Mouse (Mus musculus) spleen, postnatal 14 days (tissue): ENCODE results near the gene Ccdc110.

Source experiments
- DNase-seq, 2 experiments: peaks; one replicate each; pipeline ENCODE4 v3.0.0; 2021 to 2022; ENCODE audit warnings: low spot score in 2 of 2

The Ccdc110 gene

GRCm38 (mm10) chr8:45934582-45935014, at the start of gene Ccdc110:
Gene Ccdc110, plus strand, starts transcription at chr8:45934619.
- DNase-seq = peak; percentile 78 to 87

DNA sequence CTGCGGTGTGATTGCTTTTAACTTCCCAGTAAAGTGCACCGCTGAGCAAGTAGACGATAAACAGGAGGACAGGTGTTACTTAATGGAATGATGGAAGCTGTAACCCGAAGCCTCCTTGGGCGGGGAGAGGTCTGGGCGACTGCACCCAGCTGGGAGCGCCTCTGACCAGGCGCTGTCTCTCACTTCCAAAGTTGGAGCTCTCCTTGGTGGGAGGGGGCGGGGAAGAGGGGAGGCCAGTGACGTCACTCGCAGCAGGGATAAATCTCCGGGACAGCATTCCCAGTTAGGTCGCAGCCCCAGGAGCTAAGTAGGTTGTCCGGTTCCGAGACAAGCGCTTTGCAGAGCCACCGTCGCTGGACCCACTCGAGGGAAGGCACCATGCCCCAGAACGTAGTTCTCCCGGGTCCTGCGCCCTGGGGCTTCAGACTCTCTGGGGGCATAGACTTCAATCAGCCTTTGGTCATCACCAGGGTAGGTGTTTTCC, 49.2 kb upstream of the Ccdc110 start, which contains the start of gene Pdlim3:
Gene Pdlim3, plus strand, starts transcription at position 260 of the 484 bp plus-strand sequence.
- DNase-seq = no peak

DNA sequence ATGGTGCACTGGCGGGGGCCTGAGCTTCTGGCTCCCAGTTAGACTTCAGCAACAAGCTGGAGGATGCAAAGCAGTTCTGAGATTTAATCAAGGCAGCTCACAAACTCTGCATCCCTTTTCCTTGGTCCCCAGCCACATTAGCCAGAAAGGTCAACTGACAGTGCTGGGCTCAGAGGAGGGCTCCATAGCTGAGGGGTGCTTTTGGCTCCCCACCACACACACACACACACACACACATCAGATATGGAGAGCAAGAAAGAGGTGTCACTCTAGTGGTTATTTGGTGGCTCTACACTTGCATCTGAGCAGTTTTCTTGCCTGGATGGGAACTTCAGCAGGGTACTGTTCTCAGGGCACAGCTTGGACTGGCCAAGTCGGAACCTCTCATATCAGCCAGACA, 48.6 kb upstream of the Ccdc110 start:
- DNase-seq = no peak

DNA sequence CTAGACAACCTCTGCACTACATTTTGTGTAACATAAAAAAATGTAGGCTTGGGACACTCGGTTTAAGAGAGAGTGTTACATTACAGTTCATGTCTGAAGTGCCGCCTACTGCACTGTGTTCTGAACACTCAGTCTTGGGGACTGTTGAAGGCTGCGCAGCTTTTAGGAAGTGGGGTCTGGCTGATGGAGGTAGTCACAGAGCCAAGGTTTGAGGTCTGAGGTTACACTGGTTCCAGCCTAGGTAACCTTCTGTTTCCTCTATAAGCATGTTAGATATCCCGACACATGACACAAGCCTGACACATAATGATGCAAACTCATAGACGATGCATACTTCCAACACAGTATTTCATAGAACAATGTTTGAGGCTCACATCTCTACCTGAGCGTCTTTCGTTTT, 44.7 kb upstream of the Ccdc110 start:
- no peak for DNase-seq

GRCm38 (mm10) chr8:45896590-45896989, 37.8 kb upstream of the Ccdc110 start:
- DNase-seq = no peak

DNA sequence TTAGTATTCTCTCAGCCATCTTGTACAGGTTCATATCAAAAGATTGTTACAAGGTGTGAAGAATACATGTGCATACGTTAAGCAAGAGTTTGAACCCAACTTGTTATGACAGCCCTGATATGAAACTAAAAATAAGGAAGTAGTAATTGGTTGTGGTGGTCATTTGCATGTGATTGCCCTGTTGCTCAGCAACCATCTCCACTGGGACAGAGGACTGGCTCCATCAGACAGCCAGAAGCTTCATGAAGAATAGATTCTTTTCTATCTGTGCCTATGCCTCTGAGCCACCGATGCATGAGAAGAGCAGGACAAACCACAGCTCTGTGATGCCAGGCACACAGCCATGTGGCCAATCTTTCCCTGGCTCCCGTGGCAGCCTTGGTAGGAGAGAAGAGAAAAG, 34.6 kb upstream of the Ccdc110 start:
- peak in 1 of 2 experiments; percentile 46 for DNase-seq

GRCm38 (mm10) chr8:45901626-45902025, 32.8 kb upstream of the Ccdc110 start:
- DNase-seq = no peak

DNA sequence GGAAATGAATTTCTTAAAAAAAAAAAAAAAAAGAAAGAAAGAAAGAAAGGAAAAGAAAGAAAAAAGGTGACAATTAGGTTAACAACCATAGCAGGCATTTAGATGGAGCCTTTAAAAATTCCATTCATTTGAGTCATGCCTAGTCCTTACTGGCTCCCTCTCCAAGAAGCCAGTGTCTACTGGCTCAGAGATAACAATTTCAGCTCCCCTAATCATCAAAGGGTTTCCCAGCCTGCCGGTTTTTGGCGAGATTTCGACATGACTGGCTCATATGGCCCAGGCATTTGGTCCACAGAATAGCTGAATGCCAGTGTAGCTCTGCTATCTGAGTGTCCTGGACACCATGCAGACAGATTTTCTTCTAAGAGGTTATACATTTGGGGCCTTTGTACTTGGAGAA, 30.8 kb upstream of the Ccdc110 start:
- no peak for DNase-seq

- DNase-seq = no peak
Observed at GRCm38 (mm10) chr8:45905591-45906250, 28.7 kb upstream of the Ccdc110 start.

- no peak for DNase-seq
Observed at GRCm38 (mm10) chr8:45906251-45906619, 28.2 kb upstream of the Ccdc110 start.

- DNase-seq = no peak
Observed at GRCm38 (mm10) chr8:45913707-45914106, 20.7 kb upstream of the Ccdc110 start.

DNA sequence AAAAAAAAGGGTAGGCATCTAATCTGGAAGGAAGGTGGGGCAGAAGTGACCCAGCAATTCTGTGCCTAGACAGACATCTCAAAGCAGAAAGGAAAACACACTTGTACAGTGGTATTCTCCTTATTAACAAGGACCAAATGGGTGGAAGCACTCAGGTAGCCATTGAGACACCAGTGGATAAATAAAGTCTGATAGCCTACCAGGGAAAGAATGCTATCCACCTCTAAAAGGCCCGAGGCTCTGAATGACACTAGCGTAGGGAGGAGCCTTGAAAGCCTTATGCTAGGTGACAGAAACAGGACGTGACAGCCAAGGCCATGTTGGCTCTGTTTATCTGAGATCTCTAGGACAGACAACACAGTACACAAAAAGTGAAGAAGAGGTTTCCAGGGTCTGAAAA, 17.9 kb upstream of the Ccdc110 start:
- DNase-seq = no peak

GRCm38 (mm10) chr8:45917040-45917679, 17.3 kb upstream of the Ccdc110 start:
- DNase-seq = no peak

DNA sequence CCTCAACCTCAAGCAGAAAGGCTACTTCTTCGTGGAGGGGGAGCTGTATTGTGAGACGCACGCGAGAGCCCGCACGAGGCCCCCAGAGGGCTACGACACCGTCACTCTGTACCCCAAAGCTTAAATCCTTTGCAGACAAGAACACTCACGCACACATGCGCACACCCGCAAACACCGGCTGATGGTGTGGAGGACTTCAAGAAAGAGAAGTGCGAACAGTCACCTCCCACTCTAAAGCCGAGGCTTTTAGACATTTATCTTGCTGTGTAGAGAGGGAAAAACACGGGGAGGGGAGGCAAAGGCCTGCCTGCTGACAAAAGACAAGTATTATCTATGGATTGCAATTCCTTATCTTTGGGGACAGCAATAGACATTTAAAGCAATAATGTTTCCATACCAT, 15.5 kb upstream of the Ccdc110 start:
- no peak for DNase-seq

DNA sequence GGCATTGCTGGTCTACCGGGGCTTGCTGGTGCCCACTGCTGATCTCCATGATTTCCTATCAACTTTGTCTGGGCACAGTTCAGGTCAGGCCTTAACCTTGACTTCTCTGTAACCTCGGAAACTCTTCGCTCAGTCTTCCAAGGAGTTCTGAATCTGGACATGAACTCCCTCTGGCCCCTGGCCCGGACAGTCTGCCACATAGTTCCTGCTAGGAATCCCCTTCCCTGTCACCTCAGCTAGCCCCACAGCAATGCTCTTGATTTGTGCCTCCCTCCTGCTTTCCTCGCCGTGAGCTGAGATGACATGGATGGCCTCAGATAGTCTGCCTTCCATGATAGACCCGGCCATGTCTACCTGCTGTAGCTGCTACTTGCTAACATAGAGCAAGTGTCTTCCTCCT, 14.0 kb upstream of the Ccdc110 start:
- DNase-seq = no peak

DNA sequence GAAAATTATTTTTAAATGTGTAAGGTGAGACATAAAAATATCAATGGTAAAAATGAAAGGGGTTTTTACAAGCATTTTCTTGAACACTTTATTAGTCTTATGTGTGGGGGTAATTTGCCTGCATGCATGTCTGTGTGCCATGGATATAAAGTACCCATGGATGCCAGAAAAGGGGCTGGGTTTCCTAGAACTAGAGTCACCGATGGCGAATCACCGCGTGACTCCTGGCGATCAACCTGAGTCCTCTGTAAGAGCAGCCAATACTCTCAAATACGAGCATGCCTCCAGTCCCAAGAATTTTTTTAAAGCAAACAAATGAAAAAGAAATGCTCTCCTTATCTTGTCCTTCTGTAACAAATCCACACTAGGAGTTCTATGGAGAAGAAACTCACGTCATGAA, 12.3 kb upstream of the Ccdc110 start:
- no peak for DNase-seq

GRCm38 (mm10) chr8:45936986-45937385, 2.6 kb downstream of the Ccdc110 start:
- no peak for DNase-seq

DNA sequence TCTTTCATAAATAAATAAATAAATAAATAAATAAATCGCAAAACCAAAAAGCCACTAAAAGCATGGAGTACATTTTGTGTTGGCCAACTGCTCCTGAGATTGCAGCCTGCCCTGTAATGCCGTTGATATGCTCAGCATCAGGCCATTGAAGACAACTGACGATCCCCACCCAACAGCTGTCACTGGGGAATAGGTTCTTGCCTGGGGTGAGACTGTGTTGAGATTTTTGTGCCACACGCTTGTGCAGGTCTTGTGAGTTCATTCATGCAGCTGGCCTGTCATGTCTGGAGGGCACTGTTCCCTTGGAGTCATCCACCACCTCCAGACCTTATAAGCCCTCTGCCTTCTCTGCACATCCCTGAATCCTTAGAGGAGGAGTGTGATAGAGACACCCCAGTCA, 11.9 kb downstream of the Ccdc110 start:
- no peak for DNase-seq

- DNase-seq = no peak
Observed at GRCm38 (mm10) chr8:45950622-45951021, 16.2 kb downstream of the Ccdc110 start.

DNA sequence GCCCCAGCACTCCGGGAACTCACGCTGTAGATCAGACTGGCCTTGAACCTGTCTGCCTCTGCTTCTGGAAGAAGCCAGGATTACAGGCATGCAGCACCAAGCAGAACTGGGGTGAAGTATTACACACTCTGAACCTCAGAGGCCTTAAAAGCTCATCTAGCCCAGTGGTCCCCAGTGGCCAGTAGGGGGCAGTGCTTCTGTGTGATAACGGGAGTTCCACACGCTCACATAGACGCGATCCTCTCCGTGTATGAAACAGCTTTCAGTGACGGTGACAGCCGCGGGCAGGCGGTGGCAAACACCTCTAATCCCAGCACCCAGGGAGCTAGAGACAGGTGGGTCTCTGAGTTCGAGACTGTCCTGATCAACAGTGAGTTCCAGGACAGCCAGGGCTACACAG, 36.5 kb downstream of the Ccdc110 start:
- no peak for DNase-seq

- DNase-seq = no peak
Observed at GRCm38 (mm10) chr8:45973988-45974505, 39.6 kb downstream of the Ccdc110 start.

GRCm38 (mm10) chr8:45975126-45975836, 40.9 kb downstream of the Ccdc110 start, which contains the start of the genes 1700029J07Rik and Ufsp2:
Gene 1700029J07Rik, minus strand, starts transcription at chr8:45975252.
Gene Ufsp2, plus strand, starts transcription at chr8:45975528.
- peak; percentile 88 to 96 for DNase-seq
